20 mouse cellular contexts compared by ENCODE assay signal in genomic region chr16:33216313-33217003, GRCm38 (mm10). TPM values are rescaled to one million over a fixed set of nuclear protein-coding genes. Genes with fewer than 3 reads are reported as not detected.
DNase-seq lines count a peak whose midpoint lies in the region; ATAC-seq and TF ChIP-seq lines count a peak whose summit lies in the region.
"Had no signal": no experiment of that assay in that cellular context is flagged by ENCODE, and none has a peak within 500 bp of the region (broad histone marks: within the 10 kb centered on the region; RNA-seq: fewer than 3 reads in every experiment).

No protein-coding gene starts in this region.

- no peaks in the 10 kb centered on the region for H3K27me3 ChIP-seq in hindbrain, postnatal 0 days (ENCODE audit: insufficient read depth, low read length)
- no peaks in the 10 kb centered on the region for H3K27me3 ChIP-seq in hindbrain, embryonic 10.5 days (ENCODE audit: insufficient read depth, poor library complexity, severe bottlenecking)
- no peaks in the 10 kb centered on the region for H3K27me3 ChIP-seq in midbrain, embryonic 14.5 days (ENCODE audit: control insufficient read depth, insufficient read depth, low read length)
- no peaks in the 10 kb centered on the region for H3K27me3 ChIP-seq in midbrain, embryonic 16.5 days (ENCODE audit: control insufficient read depth, insufficient read depth, low read depth, low read length)
- no peaks in the 10 kb centered on the region for H3K27me3 ChIP-seq in forebrain, embryonic 15.5 days
- no peaks in the 10 kb centered on the region for H3K27me3 ChIP-seq in lung, postnatal 0 days (replicated peaks; ENCODE audit: insufficient read depth, low read length)
- H3K27me3 ChIP-seq: hindbrain, embryonic 15.5 days; limb, embryonic 15.5 days had no signal

- no peaks in the 10 kb centered on the region for H3K4me1 ChIP-seq in hindbrain, postnatal 0 days (ENCODE audit: insufficient read depth, low read length)
- 0 out of 2 replicates have a peak, but pooled peaks cover 2% of the 10 kb centered on the region for H3K4me1 ChIP-seq in hindbrain, embryonic 10.5 days (replicated peaks)
- H3K4me1 ChIP-seq in midbrain, embryonic 14.5 days (ENCODE audit: control insufficient read depth, insufficient read depth, low read length): peaks cover 5% of the 10 kb centered on the region; the same call in 1 of the 2 replicates
- H3K4me1 ChIP-seq in midbrain, embryonic 16.5 days (ENCODE audit: control insufficient read depth, insufficient read depth, low read length): 0 out of 2 replicates have a peak, but pooled peaks cover 4% of the 10 kb centered on the region
- peaks cover 15% of the 10 kb centered on the region for H3K4me1 ChIP-seq in forebrain, embryonic 15.5 days
- no peaks in the 10 kb centered on the region for H3K4me1 ChIP-seq in lung, postnatal 0 days (ENCODE audit: insufficient read depth, low read depth, low read length)
- H3K4me1 ChIP-seq: hindbrain, embryonic 15.5 days; limb, embryonic 15.5 days had no signal

- H3K4me2 ChIP-seq in hindbrain, postnatal 0 days (ENCODE audit: low read depth, low read length): 0 out of 2 replicates have a peak overlapping the region, but pooled peaks have one; percentile 3
- H3K4me2 ChIP-seq in midbrain, embryonic 14.5 days (ENCODE audit: low read length): no peak overlapping the region
- no peak overlapping the region for H3K4me2 ChIP-seq in midbrain, embryonic 16.5 days (ENCODE audit: low read length)
- no peak overlapping the region for H3K4me2 ChIP-seq in forebrain, embryonic 15.5 days (replicated peaks)
- no peak overlapping the region for H3K4me2 ChIP-seq in lung, postnatal 0 days (replicated peaks; ENCODE audit: low read depth, low read length)
- H3K4me2 ChIP-seq: heart, embryonic 11.5 days; hindbrain, embryonic 15.5 days; limb, embryonic 15.5 days; lung, embryonic 14.5 days had no signal

- no peak overlapping the region for H3K4me3 ChIP-seq in hindbrain, postnatal 0 days (ENCODE audit: low read length)
- no peak overlapping the region for H3K4me3 ChIP-seq in hindbrain, embryonic 10.5 days
- H3K4me3 ChIP-seq in midbrain, embryonic 14.5 days (replicated peaks; ENCODE audit: low read depth, low read length): no peak overlapping the region
- H3K4me3 ChIP-seq in midbrain, embryonic 16.5 days (ENCODE audit: low read depth, low read length): no peak overlapping the region
- no peak overlapping the region for H3K4me3 ChIP-seq in forebrain, embryonic 15.5 days
- H3K4me3 ChIP-seq in lung, postnatal 0 days (ENCODE audit: low read depth, low read length): no peak overlapping the region
- H3K4me3 ChIP-seq: hindbrain, embryonic 15.5 days; limb, embryonic 15.5 days had no signal

- no peak for TF ChIP-seq CTCF in hindbrain, postnatal 0 days (IDR thresholded peaks at IDR 0.05; ENCODE audit: low read depth)
- TF ChIP-seq CTCF in lung, postnatal 0 days (IDR thresholded peaks at IDR 0.05): no peak

- no peak for DNase-seq in hindbrain, postnatal 0 days (ENCODE audit: low spot score)
- no peak for DNase-seq in hindbrain, embryonic 10.5 days (ENCODE audit: low spot score)
- peak; percentile 41 for DNase-seq in midbrain, embryonic 14.5 days
- no peak for DNase-seq in urinary bladder, postnatal 25 days (ENCODE audit: low spot score)
- DNase-seq in lung, postnatal 0 days (ENCODE audit: low spot score): no peak
- DNase-seq: adrenal gland, adult 2 months; cerebellum, adult 8-10 months; gastrocnemius, postnatal 10 days; heart, postnatal 10 days; left cerebral cortex, postnatal 4 days; lung, embryonic 14.5 days; lung, postnatal 4 days; right cerebral cortex, postnatal 14 days had no signal

- H3K27ac ChIP-seq in hindbrain, postnatal 0 days: no peak overlapping the region
- no peak overlapping the region for H3K27ac ChIP-seq in hindbrain, embryonic 10.5 days
- no peak overlapping the region for H3K27ac ChIP-seq in midbrain, embryonic 14.5 days (replicated peaks; ENCODE audit: low read depth, low read length)
- no peak overlapping the region for H3K27ac ChIP-seq in midbrain, embryonic 16.5 days (ENCODE audit: low read length)
- peak overlapping the region; percentile 29 for H3K27ac ChIP-seq in forebrain, embryonic 15.5 days (replicated peaks)
- no peak overlapping the region for H3K27ac ChIP-seq in lung, postnatal 0 days (ENCODE audit: low read length)
- H3K27ac ChIP-seq: hindbrain, embryonic 15.5 days; limb, embryonic 15.5 days; liver, embryonic 14.5 days had no signal

- TF ChIP-seq EP300 in lung, postnatal 0 days (IDR thresholded peaks at IDR 0.05): no peak

- 61% methylated on average over 9 of the region's 9 CpGs for WGBS in hindbrain, postnatal 0 days
- 82% methylated on average over 9 of the region's 9 CpGs for WGBS in hindbrain, embryonic 10.5 days
- WGBS in midbrain, embryonic 14.5 days: 49% methylated on average over 9 of the region's 9 CpGs
- 53% methylated on average over 9 of the region's 9 CpGs for WGBS in midbrain, embryonic 16.5 days
- 20% methylated on average over 9 of the region's 9 CpGs for WGBS in forebrain, embryonic 15.5 days
- WGBS in lung, postnatal 0 days: 83% methylated on average over 9 of the region's 9 CpGs

- H3K36me3 ChIP-seq in hindbrain, postnatal 0 days (ENCODE audit: insufficient read depth, low read length): no peaks in the 10 kb centered on the region
- H3K36me3 ChIP-seq in hindbrain, embryonic 10.5 days: peaks cover 84% of the 10 kb centered on the region
- H3K36me3 ChIP-seq in midbrain, embryonic 14.5 days (ENCODE audit: control insufficient read depth, insufficient read depth, low read length): peaks cover 30% of the 10 kb centered on the region; the same call in 1 of the 2 replicates
- H3K36me3 ChIP-seq in midbrain, embryonic 16.5 days (ENCODE audit: control insufficient read depth, insufficient read depth, low read length): 0 out of 2 replicates have a peak, but pooled peaks cover 6% of the 10 kb centered on the region
- peaks cover 27% of the 10 kb centered on the region for H3K36me3 ChIP-seq in forebrain, embryonic 15.5 days
- H3K36me3 ChIP-seq in lung, postnatal 0 days (ENCODE audit: insufficient read depth, low read length): peaks cover 9% of the 10 kb centered on the region; the same call in 1 of the 2 replicates

- no peak overlapping the region for H3K9ac ChIP-seq in hindbrain, postnatal 0 days (replicated peaks; ENCODE audit: low read length)
- H3K9ac ChIP-seq in midbrain, embryonic 14.5 days (replicated peaks; ENCODE audit: low read length): no peak overlapping the region
- H3K9ac ChIP-seq in midbrain, embryonic 16.5 days (ENCODE audit: low read depth, low read length): no peak overlapping the region
- H3K9ac ChIP-seq in forebrain, embryonic 15.5 days (replicated peaks): no peak overlapping the region
- no peak overlapping the region for H3K9ac ChIP-seq in lung, postnatal 0 days (replicated peaks; ENCODE audit: low read depth)
- H3K9ac ChIP-seq: hindbrain, embryonic 15.5 days; limb, embryonic 15.5 days; liver, embryonic 14.5 days; lung, embryonic 14.5 days had no signal

- no peaks in the 10 kb centered on the region for H3K9me3 ChIP-seq in hindbrain, postnatal 0 days (ENCODE audit: low read length)
- H3K9me3 ChIP-seq in hindbrain, embryonic 10.5 days: no peaks in the 10 kb centered on the region
- no peaks in the 10 kb centered on the region for H3K9me3 ChIP-seq in midbrain, embryonic 14.5 days (ENCODE audit: control insufficient read depth, low read length)
- H3K9me3 ChIP-seq in midbrain, embryonic 16.5 days (replicated peaks; ENCODE audit: control insufficient read depth, low read length, poor library complexity, severe bottlenecking): no peaks in the 10 kb centered on the region
- no peaks in the 10 kb centered on the region for H3K9me3 ChIP-seq in forebrain, embryonic 15.5 days
- no peaks in the 10 kb centered on the region for H3K9me3 ChIP-seq in lung, postnatal 0 days (ENCODE audit: low read length)
- H3K9me3 ChIP-seq: hindbrain, embryonic 15.5 days; limb, embryonic 15.5 days had no signal

- ATAC-seq in hindbrain, postnatal 0 days: no peak
- ATAC-seq in midbrain, embryonic 14.5 days (ENCODE audit: low FRiP score, low TSS enrichment): no peak
- ATAC-seq in midbrain, embryonic 16.5 days: no peak
- 0 out of 2 replicates have a peak, but pooled peaks have one; percentile 57 for ATAC-seq in forebrain, embryonic 15.5 days (replicated peaks)
- ATAC-seq in lung, postnatal 0 days: no peak
- ATAC-seq: intestine, postnatal 0 days had no signal

RNA-seq across cellular contexts. Expression of gene Osbpl11, which starts 31.6 kb away (rescaled TPM):
- total RNA-seq in hindbrain, postnatal 0 days (2014; rRNA removed): 23.6 and 25.0 TPM in 2 replicates
- 10.8 and 10.9 TPM in 2 replicates for polyA plus RNA-seq in hindbrain, postnatal 0 days (2015; fragmentation: Nextera tagmentation; extraction: Ambion mirVana)
- 23.2 and 24.0 TPM in 2 replicates for polyA plus RNA-seq in hindbrain, embryonic 10.5 days (2016; fragmentation: Nextera tagmentation; extraction: Ambion mirVana)
- polyA plus RNA-seq in midbrain, embryonic 14.5 days (2014; fragmentation: Nextera tagmentation; extraction: Ambion mirVana): 16.4 and 21.5 TPM in 2 replicates
- 15.0 and 16.8 TPM in 2 replicates for polyA plus RNA-seq in midbrain, embryonic 16.5 days (2015; fragmentation: Nextera tagmentation; extraction: Ambion mirVana)
- 20.3 and 22.0 TPM in 2 replicates for polyA plus RNA-seq in forebrain, embryonic 15.5 days (2015; fragmentation: Nextera tagmentation; extraction: Ambion mirVana)
- polyA plus RNA-seq in lung, postnatal 0 days (2015; fragmentation: Nextera tagmentation; extraction: Ambion mirVana): 12.6 and 13.6 TPM in 2 replicates

RNA-seq across cellular contexts. Expression of gene Snx4, which starts 34.8 kb away (rescaled TPM):
- 46.4 and 52.8 TPM in 2 replicates for total RNA-seq in hindbrain, postnatal 0 days (2014; rRNA removed)
- 99.4 and 103 TPM in 2 replicates for polyA plus RNA-seq in hindbrain, postnatal 0 days (2015; fragmentation: Nextera tagmentation; extraction: Ambion mirVana)
- 58.2 and 69.5 TPM in 2 replicates for polyA plus RNA-seq in hindbrain, embryonic 10.5 days (2016; fragmentation: Nextera tagmentation; extraction: Ambion mirVana)
- polyA plus RNA-seq in midbrain, embryonic 14.5 days (2014; fragmentation: Nextera tagmentation; extraction: Ambion mirVana): 77.8 and 98.2 TPM in 2 replicates
- 93.2 and 96.5 TPM in 2 replicates for polyA plus RNA-seq in midbrain, embryonic 16.5 days (2015; fragmentation: Nextera tagmentation; extraction: Ambion mirVana)
- polyA plus RNA-seq in forebrain, embryonic 15.5 days (2015; fragmentation: Nextera tagmentation; extraction: Ambion mirVana): 74.1 and 79.4 TPM in 2 replicates
- 121 and 135 TPM in 2 replicates for polyA plus RNA-seq in lung, postnatal 0 days (2015; fragmentation: Nextera tagmentation; extraction: Ambion mirVana)
